Mouse (Mus musculus): ENCODE measurements around the gene B4galnt1.

B4galnt1 gene

DNA sequence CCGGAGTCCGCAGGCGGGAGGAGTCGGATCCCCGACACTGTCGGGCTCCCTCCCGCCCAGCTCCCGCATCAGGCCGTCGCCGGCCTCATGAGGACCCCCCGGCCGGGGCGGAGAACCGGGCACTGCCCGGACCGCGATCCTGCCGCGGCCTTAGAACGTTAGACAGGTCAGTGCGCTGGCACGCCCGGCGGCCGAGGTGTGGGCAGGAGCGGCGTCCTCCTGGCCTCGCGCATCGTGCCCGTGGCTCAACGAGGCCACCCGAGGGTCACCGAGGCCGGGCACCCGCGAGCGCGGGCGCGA, 279 bp downstream of the B4galnt1 start:
- in situ Hi-C loops (cut with MboI; ENCODE audit: low pct_unique_long_range_greater_than_20kb in 1 of 2, low sequenced_read_pairs in 2 of 2, unreplicated experiment in 1 of 2) = no loop called here

DNA sequence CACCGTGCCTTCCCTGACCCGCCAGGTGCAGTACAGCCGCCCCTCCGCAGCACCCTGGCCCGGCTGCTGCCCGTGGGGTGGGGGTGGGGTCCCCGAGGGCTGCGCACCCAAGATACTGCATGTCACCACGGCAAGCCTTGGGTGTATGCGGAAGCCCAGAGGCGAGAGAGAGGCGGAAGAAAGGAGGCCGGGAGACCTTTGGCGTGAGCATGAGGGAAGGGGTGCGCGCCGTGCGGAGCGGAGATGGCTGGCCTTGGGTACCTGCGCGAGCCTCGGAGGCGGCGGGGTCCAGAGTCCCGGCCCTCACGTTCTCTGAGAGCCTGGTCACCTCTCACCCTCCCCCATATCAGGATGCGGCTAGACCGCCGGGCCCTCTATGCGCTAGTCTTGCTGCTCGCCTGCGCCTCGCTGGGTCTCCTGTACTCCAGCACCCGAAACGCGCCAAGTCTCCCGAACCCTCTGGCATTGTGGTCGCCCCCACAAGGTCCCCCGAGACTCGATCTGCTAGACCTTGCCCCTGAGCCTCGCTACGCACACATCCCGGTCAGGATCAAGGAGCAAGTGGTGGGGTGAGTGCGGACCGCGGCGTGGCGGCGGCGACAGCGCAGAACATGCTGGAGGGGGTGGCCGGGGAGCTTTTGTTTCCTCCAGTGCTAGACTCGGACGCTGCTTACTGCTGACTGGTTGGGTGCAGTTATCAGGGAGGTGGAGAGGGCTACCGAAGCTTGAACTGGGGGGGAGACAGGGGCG, 804 bp downstream of the B4galnt1 start:
- in situ Hi-C loops (cut with MboI; ENCODE audit: low pct_unique_long_range_greater_than_20kb in 1 of 2, low sequenced_read_pairs in 2 of 2, unreplicated experiment in 1 of 2) = no loop called here

DNA sequence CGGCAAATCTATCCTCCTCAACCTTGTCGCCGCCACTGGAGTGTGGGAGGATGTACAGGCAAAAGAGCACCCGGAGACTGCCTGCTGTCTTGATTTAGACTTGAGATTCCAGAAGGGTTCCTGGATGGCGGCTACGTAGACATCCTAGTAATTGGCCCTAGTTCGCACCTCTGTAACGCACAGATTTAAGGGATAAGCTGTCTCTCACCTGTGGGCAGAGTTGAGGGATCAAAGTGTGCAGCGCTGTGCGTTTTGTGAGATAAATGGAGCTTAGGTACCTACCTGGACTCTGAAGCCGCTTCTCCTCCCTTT, 1.3 kb downstream of the B4galnt1 start:
- in situ Hi-C loops (cut with MboI; ENCODE audit: low pct_unique_long_range_greater_than_20kb in 1 of 2, low sequenced_read_pairs in 2 of 2, unreplicated experiment in 1 of 2) = no loop called here

DNA sequence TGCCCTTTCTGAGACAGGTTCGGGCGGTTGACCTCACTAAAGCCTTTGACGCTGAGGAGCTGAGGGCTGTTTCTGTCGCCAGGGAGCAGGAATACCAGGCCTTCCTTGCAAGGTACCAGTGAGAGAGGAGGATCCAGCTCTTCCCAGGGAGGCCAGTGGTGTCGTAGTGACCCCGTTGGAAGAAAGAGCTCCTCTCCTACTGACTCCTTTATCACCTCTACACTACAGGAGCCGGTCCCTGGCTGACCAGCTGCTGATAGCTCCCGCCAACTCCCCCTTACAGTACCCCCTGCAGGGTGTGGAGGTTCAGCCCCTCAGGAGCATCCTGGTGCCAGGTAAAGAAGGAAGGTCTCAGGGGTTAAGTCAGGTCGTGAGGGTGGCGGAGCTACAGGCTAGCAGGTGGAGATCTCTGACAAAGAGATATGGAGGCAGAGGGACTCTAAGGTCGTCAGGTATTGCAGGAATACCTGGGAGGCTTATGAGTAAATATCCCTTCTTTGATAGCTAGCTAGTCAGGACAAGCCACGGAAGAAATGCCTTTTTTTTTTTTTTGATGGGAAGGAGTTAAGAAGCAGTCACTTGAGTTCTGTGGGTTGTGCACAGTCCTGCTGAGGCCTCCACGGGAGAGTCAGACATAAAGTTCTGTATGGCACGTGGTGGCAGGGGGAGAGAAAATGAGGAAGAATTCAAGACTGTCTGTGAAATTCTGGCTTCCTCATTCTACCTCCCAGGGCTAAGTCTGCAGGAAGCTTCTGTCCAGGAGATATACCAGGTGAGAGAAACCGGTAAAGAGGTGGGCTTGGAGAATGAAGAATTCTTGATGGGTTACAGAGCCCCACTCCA, 2.0 kb downstream of the B4galnt1 start:
- in situ Hi-C loops (cut with MboI; ENCODE audit: low pct_unique_long_range_greater_than_20kb in 1 of 2, low sequenced_read_pairs in 2 of 2, unreplicated experiment in 1 of 2) = no loop called here

DNA sequence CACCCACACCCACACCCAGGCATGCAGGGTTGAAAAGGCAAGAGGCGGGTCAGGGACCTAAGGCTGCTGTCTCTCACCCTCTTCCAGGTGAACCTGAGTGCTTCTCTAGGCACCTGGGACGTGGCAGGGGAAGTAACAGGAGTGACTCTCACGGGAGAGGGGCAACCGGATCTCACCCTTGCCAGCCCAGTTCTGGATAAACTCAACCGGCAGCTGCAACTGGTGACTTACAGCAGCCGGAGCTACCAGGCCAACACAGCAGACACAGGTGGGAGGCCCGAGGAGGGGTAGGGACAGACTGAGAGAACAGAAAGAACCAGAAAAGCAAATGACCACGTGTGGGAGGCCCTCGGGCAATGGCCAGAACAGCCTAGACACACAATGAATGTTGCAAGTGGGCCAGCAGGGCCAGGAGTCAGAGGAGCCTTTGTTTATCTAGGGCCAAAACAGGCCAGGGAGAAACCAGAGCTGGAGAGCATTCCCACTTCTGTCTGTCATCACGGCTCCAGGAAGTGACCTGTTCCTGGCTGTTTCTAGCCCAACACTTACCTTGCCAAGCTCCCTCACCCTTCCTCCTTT, 2.7 kb downstream of the B4galnt1 start:
- in situ Hi-C loops (cut with MboI; ENCODE audit: low pct_unique_long_range_greater_than_20kb in 1 of 2, low sequenced_read_pairs in 2 of 2, unreplicated experiment in 1 of 2) = no loop called here

DNA sequence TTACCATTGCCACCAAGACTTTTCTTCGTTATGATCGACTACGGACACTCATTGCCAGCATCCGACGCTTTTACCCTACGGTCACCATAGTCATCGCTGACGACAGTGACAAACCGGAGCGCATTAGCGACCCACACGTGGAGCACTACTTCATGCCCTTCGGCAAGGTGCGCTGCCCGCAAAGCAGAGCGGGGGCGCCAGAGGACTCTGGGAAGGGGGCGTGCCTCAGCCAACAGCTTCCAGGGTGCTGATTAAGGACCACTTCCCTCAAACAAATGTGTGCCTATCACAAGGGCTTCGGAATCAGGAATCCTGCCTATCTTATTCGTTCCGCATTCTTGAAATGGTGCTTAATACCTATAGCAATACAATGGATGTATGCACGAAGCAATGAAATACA, 5.0 kb downstream of the B4galnt1 start:
- in situ Hi-C loops (cut with MboI; ENCODE audit: low pct_unique_long_range_greater_than_20kb in 1 of 2, low sequenced_read_pairs in 2 of 2, unreplicated experiment in 1 of 2) = loop anchor here in 1 of 2 experiments (5.0 to 10.0 kb wide), 2 partner anchors 45 to 162 kb away; partner anchors contain the start of gene Os9

DNA sequence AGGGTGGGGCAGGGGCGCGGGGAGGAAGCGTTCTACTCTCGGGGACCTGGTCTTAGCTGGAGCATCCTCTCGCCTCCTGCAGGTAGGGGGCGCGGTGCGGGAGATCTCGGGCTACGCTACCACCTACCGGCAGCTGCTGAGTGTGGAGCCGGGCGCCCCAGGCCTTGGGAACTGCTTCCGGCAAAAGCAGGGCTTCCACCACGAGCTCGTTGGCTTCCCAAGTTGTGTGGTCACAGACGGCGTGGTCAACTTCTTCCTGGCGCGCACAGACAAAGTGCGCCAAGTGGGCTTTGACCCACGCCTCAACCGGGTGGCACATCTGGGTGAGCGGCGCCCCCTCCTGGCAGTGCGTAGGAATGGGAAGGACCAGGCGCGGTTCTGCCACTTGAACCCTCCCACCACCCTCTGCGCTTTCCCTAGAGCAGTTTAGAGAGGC, 5.8 kb downstream of the B4galnt1 start:
- in situ Hi-C loops (cut with MboI; ENCODE audit: low pct_unique_long_range_greater_than_20kb in 1 of 2, low sequenced_read_pairs in 2 of 2, unreplicated experiment in 1 of 2) = loop anchor here in 1 of 2 experiments (5.0 to 10.0 kb wide), 2 partner anchors 46 to 161 kb away; partner anchors contain the start of gene Os9

DNA sequence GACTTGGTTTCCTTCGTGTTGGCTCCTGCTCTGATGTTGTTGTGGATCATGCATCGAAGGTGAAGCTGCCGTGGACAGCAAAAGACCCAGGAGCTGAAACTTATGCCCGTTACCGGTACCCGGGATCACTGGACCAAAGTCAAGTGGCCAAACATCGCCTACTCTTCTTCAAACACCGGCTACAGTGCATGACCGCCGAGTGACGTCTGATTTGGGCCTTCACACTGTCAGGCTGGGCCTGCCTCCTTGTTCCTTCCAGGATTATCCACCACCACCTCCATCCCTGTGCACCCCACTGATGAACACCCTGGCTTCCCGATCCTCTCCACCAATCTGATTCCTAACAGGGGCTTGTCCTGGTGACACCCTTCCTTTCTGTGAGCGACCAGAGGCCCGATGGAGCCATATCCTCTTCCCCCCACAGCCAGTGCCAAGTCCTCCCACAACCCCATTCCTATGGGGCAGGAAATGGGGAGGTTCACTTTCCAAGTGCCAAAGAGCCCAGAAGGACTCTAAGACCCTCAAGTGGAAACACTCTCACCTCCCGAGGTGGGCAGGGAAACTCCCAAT, 6.7 kb downstream of the B4galnt1 start:
- in situ Hi-C loops (cut with MboI; ENCODE audit: low pct_unique_long_range_greater_than_20kb in 1 of 2, low sequenced_read_pairs in 2 of 2, unreplicated experiment in 1 of 2) = loop anchor here in 1 of 2 experiments (5.0 to 10.0 kb wide), 2 partner anchors 47 to 161 kb away; partner anchors contain the start of gene Os9

DNA sequence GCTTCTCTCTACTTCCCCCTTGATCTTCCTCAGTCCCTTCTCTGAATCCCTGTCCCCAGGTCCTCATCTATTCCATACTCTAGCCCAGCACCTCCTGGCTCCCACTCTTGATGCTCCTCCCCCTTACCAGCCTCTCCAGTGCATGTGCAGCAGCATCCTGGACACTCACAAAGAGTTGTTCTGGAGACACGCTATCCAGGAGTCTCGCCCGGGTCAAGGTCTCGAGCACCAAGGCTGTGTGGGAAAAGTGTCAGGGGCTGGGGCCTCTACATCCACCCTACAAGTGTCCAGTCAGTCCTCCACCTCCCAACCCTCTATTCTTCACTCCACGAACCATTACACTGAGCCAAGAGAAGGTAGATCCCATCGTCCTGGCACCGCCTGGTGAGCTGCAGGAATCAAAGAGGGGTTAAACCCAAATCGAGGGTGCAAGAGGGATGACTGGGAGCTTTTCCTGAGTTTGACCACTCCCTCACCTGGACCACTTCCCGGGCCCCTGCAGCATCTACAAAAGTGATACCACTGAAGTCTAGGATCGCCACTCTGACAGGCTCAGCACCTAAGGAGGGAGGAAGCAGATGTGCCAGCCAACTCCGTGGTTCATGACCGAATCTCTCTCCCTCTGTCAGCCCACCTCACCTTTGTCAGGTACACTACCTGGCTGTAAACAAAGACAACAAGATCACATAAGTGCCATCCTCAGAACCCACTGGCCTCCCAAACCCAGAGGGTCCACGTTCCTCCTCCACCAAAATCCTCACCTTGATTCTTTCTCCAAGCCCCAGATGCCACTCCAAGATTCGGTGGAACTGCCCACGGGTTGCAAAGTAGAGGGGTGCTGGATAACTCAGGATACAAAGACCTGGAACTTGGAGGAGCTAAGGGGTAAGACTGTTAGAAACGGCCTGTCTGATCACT, 8.4 kb downstream of the B4galnt1 start:
- in situ Hi-C loops (cut with MboI; ENCODE audit: low pct_unique_long_range_greater_than_20kb in 1 of 2, low sequenced_read_pairs in 2 of 2, unreplicated experiment in 1 of 2) = loop anchor here in 1 of 2 experiments (5.0 to 10.0 kb wide), 2 partner anchors 49 to 159 kb away; partner anchors contain the start of gene Os9

DNA sequence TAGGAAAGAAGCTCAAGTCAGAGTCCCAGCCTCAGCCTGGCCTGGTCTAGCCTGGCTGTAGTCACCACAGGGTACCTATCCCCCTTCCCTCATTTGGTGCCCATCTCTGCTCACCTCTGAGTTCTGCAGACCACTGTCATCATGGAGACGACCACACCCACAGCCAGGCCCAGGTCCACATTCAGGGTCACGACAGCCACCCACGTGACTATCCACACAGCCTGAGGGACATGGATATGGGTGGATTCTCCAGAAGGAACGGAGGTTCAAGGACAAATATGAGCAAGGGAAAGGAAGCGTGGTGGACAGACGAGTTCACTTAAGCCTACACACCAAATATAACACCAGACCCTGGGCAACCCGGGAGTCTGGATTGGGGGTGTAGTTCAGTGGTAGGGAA, 9.1 kb downstream of the B4galnt1 start:
- in situ Hi-C loops (cut with MboI; ENCODE audit: low pct_unique_long_range_greater_than_20kb in 1 of 2, low sequenced_read_pairs in 2 of 2, unreplicated experiment in 1 of 2) = loop anchor here in 1 of 2 experiments (5.0 to 10.0 kb wide), 2 partner anchors 49 to 158 kb away; partner anchors contain the start of gene Os9

DNA sequence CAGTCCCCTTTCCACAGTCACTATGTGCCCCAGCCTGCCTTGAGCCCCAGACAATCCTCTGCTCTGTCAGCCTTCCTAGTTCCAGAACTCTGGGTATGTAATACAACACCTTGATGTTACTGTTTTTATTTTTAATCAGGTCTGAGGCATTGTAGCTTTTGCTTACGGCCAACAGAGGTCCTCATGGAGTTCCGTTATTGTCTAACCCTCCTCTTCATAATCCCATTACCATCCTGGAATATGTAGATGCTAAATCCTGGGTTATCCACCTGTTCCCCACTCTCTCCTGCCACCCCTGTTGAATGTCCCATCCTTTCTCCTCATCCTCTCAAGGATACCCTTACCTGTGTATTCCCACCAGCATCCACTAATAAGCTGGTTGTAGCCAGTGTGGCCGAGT, 11.2 kb downstream of the B4galnt1 start:
- in situ Hi-C loops (cut with MboI; ENCODE audit: low pct_unique_long_range_greater_than_20kb in 1 of 2, low sequenced_read_pairs in 2 of 2, unreplicated experiment in 1 of 2) = loop anchor here (5.0 to 10.0 kb wide), 2 partner anchors 51 to 161 kb away; partner anchors contain the start of gene Os9 (in 1 of the 2)

DNA sequence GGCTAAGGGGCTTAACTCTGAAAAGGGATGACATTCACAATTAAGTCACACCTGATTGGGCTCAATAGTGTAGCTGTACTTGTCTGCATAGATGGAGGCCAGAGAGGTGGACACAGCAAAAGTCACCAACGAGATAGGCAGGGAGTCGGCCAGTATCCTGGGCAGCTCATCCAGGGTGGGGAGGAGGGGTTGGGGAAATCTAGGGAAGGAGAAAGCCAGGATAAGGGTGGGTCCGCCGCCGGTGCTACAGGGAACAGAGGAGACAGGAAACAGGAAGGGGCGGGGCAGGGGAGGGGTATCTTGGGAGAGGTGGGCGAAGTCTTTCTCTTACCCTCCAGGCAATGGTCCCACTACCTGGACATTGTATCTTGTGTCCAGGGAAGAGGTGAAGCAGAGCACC, 11.7 kb downstream of the B4galnt1 start:
- in situ Hi-C loops (cut with MboI; ENCODE audit: low pct_unique_long_range_greater_than_20kb in 1 of 2, low sequenced_read_pairs in 2 of 2, unreplicated experiment in 1 of 2) = loop anchor here (5.0 to 10.0 kb wide), 2 partner anchors 52 to 161 kb away; partner anchors contain the start of gene Os9 (in 1 of the 2)

DNA sequence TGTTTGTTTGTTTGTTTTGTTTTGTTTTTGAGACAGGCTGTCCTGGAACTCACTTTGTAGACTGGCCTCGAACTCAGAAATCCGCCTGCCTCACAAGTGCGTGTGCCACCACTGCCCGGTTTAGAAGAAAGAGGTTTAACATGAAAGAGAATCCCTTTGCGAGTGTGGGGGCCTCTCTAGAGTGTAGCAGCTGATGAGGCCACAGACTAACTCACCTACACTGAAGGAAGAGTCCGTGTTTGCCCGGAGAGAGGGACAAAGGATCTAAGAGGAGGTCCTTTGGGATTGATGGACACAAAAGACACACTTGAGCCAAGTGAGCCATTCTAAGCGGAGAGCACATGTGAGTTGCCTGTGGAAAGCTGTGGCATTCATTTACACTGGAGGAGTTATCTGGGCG, 12.2 kb downstream of the B4galnt1 start:
- in situ Hi-C loops (cut with MboI; ENCODE audit: low pct_unique_long_range_greater_than_20kb in 1 of 2, low sequenced_read_pairs in 2 of 2, unreplicated experiment in 1 of 2) = loop anchor here (5.0 to 10.0 kb wide), 2 partner anchors 52 to 160 kb away; partner anchors contain the start of gene Os9 (in 1 of the 2)

DNA sequence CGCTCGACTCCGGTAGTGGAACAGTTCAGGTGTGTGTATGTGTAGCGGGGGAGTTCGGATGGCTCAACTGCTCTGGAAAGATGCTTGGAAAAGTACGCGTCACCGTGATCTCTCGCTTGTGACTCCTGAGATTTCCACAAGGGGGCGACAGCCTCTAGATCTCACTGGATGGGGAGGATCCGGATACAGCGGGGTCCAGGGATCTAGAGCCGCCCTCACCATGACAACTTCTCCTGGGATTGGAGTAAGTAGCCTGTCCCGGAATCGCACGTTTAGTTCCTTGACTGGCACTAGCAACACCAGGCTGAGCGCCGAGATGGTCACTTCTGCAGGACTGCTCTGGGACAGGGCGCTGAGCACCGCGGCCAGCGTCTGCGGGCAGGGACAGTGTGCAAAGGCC, 12.7 kb downstream of the B4galnt1 start:
- in situ Hi-C loops (cut with MboI; ENCODE audit: low pct_unique_long_range_greater_than_20kb in 1 of 2, low sequenced_read_pairs in 2 of 2, unreplicated experiment in 1 of 2) = loop anchor here (5.0 to 10.0 kb wide), 2 partner anchors 53 to 160 kb away; partner anchors contain the start of gene Os9 (in 1 of the 2)

DNA sequence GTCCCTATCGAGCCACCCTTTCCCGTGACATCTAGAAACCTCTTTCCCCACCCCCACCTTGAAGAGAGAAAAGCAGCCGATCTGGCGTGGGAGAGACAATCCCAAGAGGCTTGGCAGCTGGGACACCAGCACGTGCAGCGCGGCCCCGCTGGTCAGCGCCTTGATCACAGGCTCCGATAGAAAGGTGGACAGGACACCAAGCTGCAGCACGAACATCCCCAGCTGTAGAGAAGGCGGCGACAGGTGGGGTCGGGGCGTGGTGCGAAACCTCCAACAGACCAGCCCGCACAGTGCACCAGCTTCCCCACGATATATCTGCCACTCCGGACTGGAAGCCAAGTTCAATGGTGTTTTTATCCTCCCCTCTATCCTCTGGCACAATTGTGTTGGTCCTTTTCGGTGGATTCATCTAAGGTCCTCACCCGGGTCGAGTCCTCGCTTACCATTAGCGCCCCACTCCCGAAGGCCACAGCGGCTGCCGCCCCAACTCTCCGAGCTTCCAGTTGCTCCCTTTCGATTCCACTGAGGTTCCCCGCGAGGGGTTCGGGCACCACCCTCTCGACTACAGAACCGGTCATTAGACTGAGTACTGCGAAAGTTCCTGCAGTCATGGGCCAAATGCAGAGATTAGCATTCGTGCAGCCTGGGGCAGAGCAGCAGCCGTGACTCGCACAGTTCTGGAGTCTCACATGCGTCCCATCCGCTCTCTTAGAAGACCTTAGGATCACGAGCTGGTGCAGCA, 13.4 kb downstream of the B4galnt1 start:
- in situ Hi-C loops (cut with MboI; ENCODE audit: low pct_unique_long_range_greater_than_20kb in 1 of 2, low sequenced_read_pairs in 2 of 2, unreplicated experiment in 1 of 2) = loop anchor here (5.0 to 10.0 kb wide), 2 partner anchors 54 to 159 kb away; partner anchors contain the start of gene Os9 (in 1 of the 2)

DNA sequence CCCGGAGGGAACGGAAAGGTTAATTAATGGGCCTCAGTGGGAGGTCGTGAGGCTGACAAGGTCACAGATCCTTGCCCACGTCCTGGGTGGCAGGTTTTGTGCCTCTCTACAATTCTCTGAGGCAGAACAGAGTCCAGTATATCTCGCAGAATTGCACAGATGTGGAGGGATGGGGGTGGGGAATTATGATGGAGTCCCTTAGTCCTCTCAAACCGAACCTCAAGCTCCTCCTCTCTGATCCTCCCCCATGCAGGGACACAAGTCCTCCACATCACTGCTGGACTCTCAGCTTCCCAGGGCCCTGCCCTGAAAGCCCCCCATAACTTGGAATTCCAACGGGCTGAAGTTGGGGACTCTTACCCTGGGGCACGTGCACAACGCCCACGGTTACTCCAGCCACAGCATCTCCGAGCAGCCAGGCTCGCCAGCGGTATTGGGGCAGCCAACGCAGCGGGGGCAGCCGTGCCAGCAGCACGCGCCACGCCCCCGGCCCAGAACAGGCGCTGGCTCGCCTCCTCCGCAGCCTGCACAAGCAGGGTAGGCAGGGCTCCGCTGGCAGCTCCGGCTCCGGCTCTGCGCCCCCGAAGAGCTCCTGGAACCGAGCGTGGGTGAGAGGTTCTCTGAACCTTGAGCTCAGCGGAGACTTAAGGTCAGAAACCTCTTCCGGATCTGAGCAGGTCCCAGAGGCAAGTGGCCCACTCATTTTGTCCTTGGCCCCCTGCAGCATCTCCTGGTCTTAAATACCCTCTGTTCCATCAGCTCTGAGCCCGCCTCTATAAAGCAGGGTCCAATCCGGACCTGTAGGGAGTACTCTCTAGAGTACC, 15.1 kb downstream of the B4galnt1 start, which contains the start of gene Slc26a10:
Gene Slc26a10, minus strand, starts transcription at position 775 of the 824 bp plus-strand sequence.
- in situ Hi-C loops (cut with MboI; ENCODE audit: low pct_unique_long_range_greater_than_20kb in 1 of 2, low sequenced_read_pairs in 2 of 2, unreplicated experiment in 1 of 2) = loop anchor here (5.0 to 10.0 kb wide), 3 partner anchors 55 to 157 kb away; partner anchors contain the start of gene Os9 (in 1 of the 2)
